Mouse (Mus musculus): ENCODE results near the gene Pick1.

DNA sequence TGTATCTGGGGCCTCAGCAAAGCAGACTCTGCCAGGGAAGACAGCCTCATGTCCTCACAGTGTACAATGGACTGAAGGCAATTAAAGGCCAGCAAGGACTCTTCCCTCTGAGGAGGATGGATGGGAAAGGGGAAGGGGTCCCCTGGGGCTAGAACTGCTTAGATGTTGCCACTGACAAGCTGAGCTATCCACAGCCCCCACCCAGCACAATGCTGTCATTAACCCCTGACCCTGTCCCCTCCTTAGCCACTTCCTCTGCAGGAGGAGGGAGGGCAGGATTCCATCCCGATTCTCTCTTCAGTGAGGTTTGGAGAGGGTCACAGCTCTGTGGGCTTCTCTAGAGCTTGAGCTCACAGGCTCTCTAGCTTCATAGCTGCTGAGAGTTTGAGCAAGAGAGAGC is 9.4 kb upstream of the Pick1 start:
- no peak for TF ChIP-seq CTCF (conservative IDR thresholded peaks at IDR 0.05; ENCODE audit: low read length)
- no peak for TF ChIP-seq POU5F1 (IDR thresholded peaks at IDR 0.05; ENCODE audit: borderline replicate concordance, low read length)
- no peak for TF ChIP-seq NANOG (IDR thresholded peaks at IDR 0.05; ENCODE audit: borderline replicate concordance, low read length)

Data from E14TG2a.4 (cell line).